Mouse (Mus musculus) bone marrow, adult 2 months (tissue): ENCODE measurements around the gene Tank. TPM values are rescaled to one million over a fixed set of nuclear protein-coding genes. Genes with fewer than 3 reads are reported as not detected.

Experiments
- H3K27ac ChIP-seq: fragments of 200-500 bp; 2 replicates; pipeline ENCODE4 v1.5.1; 2012; ENCODE audit warnings: low read depth, mild to moderate bottlenecking, control low read depth, inconsistent platforms, low read length; ENCODE audit not compliant: control insufficient read depth, poor library complexity, insufficient read depth
- H3K4me1 ChIP-seq: fragments of 200-500 bp; 2 replicates; pipeline ENCODE4 v1.6.1; 2011; ENCODE audit warnings: low read length; ENCODE audit not compliant: control insufficient read depth, insufficient read depth
- H3K4me3 ChIP-seq: fragments of 200-500 bp; replicated peaks from 2 replicates; pipeline ENCODE3; 2011; ENCODE audit warnings: mild to moderate bottlenecking, low read depth, low read length, control low read depth; ENCODE audit not compliant: control insufficient read depth
- CTCF ChIP-seq: fragments of 200-500 bp; IDR thresholded peaks from 2 replicates; pipeline ENCODE4 v1.5.1; 2011; ENCODE audit warnings: low read length, control low read depth; ENCODE audit not compliant: control insufficient read depth, insufficient read depth
- POLR2A ChIP-seq: fragments of 200-500 bp; IDR thresholded peaks from 2 replicates; pipeline ENCODE4 v1.6.1; 2011; ENCODE audit warnings: low read depth, mild to moderate bottlenecking, control low read depth, low read length, borderline replicate concordance; ENCODE audit not compliant: control insufficient read depth
- WGBS: fragments of 180-500 bp; shearing (Covaris S2); methylation state at CpG from one replicate; pipeline ENCODE4 v1.1.7; 2018; 5-methylcytosine and 5-hydroxymethylcytosine counted together
- polyA plus RNA-seq: library from polyadenylated mRNA; stranded (reverse); fragments of >200 nt; gene quantifications from 2 replicates; pipeline ENCODE4 v1.2.4, GENCODE M21; 2011; ENCODE audit warnings: low replicate concordance; ENCODE audit not compliant: missing spikeins, insufficient read depth, insufficient read length

The Tank gene
- polyA plus RNA-seq, 1 experiment, result 21.9 TPM

DNA sequence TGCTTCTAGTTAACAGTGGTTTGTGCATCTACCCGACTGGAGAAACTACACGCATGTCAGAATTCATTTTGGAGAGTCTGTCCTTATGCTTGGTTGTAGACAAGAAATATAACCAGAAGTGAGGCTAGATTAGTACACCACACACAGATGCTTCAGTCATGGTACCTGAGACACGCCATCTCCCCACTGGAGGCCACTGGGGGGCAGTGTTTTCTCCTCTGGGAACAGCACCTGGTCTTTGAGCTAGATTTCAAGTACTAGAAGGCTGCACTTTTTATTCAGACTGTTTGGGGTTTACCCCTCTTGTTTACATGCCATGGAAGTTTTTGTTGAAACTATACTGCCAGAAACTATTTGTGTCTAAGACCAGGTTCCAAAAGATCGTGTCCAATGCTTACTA, 89.9 kb downstream of the Tank start:
- Histone ChIP-seq H3K27ac (no peak overlapping the region), H3K4me3 (no peak overlapping the region), H3K4me1 (no peaks in the 10 kb centered on the region)
- 29% methylated on average over 4 of the region's 4 CpGs for whole genome bisulfite sequencing
- TF ChIP-seq CTCF (peak; percentile 68), POLR2A (no peak)

GRCm38 (mm10) chr2:61674555-61674954, 96.2 kb downstream of the Tank start:
- TF ChIP-seq POLR2A, result no peak
- no peak for TF ChIP-seq CTCF
- Histone ChIP-seq H3K4me1 (no peaks in the 10 kb centered on the region), H3K4me3 (no peak overlapping the region), H3K27ac (no peak overlapping the region)
- WGBS, result 84% methylated on average over 3 of the region's 3 CpGs

DNA sequence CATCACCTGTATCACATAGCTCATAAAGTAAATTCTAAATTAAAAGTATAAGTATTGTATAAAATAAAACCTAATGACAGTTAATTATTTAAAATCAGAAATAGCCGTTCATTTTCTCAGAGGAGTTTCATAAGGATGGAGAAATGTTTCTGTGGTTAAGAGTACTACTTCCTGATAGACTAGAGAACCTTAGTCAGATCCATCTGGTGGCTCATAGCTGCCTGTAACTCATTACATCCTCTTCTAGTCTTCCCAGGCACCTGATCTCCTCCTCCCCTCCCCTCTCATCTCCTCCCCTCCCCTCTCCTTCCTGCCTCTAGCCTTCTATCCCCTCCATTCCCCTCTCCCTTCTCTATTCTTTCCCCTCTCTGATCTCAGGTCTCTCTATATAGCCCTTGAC, 103.2 kb downstream of the Tank start:
- Histone ChIP-seq H3K4me3 (no peak overlapping the region), H3K27ac (no peak overlapping the region), H3K4me1 (no peaks in the 10 kb centered on the region; the same call in 1 of the 2 replicates)
- 2% methylated on average over 1 of the region's 1 CpGs for WGBS
- no peak for TF ChIP-seq POLR2A
- no peak for TF ChIP-seq CTCF

DNA sequence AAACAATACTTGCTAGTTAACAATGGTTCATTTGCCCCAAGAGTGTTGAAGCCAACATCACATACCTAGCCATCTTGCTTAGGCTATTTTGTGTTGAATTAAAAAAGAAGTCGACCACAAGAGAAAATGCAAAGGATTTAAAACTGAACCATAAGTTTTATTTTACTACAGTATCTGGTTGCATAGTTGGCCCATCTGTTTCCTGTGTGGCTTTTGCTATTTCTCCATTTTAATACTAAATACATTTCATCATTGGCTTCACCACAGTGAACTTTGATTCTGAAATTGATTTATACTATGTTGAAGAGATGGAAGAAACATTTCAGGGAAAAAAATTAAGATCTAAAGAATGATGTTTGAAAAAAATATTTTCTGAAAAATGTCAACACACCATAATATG, 108.1 kb downstream of the Tank start:
- WGBS, result 3% methylated on average over 1 of the region's 1 CpGs
- H3K27ac ChIP-seq, result no peak overlapping the region
- TF ChIP-seq POLR2A, result no peak
- no peak for TF ChIP-seq CTCF

DNA sequence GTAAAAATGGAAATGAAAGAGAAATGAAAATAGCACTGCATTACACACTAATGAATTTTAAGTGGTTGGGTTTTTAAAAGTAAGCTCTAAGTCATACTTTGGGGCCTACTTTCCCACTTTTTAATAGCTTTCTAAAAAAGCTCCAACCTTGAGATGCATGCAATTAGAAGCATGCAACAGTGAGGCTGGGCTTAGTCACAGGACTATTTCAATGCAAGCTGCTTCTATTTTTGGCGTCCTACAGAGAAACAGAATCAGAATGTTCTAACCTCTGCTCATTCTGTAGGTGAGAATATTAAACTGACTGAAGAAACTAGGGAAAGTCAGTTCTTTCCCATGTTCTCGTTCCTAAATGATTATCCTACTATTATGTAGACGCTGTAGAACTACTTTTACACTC, 110.7 kb downstream of the Tank start:
- Histone ChIP-seq H3K4me1 (no peaks in the 10 kb centered on the region; the same call in 1 of the 2 replicates), H3K4me3 (no peak overlapping the region), H3K27ac (no peak overlapping the region)
- TF ChIP-seq CTCF (no peak), POLR2A (no peak)
- 81% methylated on average over 3 of the region's 3 CpGs for WGBS

More for the DNA sequence above, 108.1 kb downstream of the Tank start:
- no peak overlapping the region for H3K4me3 ChIP-seq
- no peaks in the 10 kb centered on the region; the same call in 1 of the 2 replicates for H3K4me1 ChIP-seq

Other genes with a start within 250 kb of the Tank start
- gene Psmd14, start 133.1 kb downstream of the Tank start, polyA plus RNA-seq, result 43.3 and 70.8 TPM in 2 replicates
- gene Tbr1, start 224.3 kb downstream of the Tank start, polyA plus RNA-seq, result not detected in 2 replicates